Mouse (Mus musculus) heart, adult 8-10 months (tissue): ENCODE results near the gene Arhgap24. TPM values are rescaled to one million over a fixed set of nuclear protein-coding genes. Genes with fewer than 3 reads are reported as not detected.

Source experiments
- DNase-seq: peaks from one replicate; pipeline ENCODE4 v3.0.0; 2022; ENCODE audit warnings: low spot score
- total RNA-seq, 4 experiments: library from RNA; stranded (reverse); gene quantifications; 2 replicates each; pipeline ENCODE4 v1.2.4; 2022

Arhgap24 gene
- total RNA-seq, 4 experiments from 2014 or later = 19.9 to 26.1 (median 22.1) TPM

GRCm38 (mm10) chr5:102742554-102743255 lies 261.5 kb downstream of the Arhgap24 start:
- DNase-seq = no peak

DNA sequence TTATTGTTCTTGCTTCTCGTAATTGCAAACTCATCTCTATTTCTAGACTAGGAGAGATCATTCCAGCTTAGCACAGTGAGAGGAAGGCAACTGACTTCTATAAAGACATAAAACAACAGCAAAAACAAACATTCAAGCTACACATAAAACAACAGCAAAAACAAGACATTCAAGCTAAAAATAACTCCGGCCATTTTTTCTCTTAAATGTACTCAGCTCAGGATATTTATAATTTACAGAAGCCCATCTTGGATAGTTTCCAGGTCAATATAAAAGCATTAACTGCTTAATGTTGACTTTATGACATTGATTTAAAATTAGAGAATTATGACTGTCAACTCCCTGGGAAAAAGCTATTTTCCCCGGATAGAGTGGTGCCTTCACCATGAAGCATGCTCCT lies 262.2 kb downstream of the Arhgap24 start:
- DNase-seq = no peak

GRCm38 (mm10) chr5:102744051-102744450 lies 262.9 kb downstream of the Arhgap24 start:
- DNase-seq = no peak

DNA sequence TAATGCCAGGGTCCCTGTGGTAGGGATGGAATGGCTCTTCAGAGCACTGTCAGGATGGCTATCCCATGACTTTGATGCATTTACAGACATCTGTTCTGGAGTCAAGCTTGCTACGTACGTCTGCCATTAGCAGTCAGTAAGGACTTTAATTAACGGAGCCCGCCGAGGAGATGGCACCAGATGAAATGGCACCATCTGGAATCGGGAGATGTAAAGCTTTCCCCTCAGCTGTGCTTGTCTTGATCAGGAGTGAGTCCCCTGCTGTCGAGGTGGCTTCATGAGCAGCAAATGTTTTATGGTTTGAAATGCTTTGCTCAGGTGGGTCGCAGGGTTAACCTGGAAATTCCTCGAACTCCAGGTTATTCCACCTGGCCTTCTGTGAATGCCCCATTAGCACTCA lies 267.0 kb downstream of the Arhgap24 start:
- no peak for DNase-seq

GRCm38 (mm10) chr5:102749020-102749419 lies 267.8 kb downstream of the Arhgap24 start:
- no peak for DNase-seq

DNA sequence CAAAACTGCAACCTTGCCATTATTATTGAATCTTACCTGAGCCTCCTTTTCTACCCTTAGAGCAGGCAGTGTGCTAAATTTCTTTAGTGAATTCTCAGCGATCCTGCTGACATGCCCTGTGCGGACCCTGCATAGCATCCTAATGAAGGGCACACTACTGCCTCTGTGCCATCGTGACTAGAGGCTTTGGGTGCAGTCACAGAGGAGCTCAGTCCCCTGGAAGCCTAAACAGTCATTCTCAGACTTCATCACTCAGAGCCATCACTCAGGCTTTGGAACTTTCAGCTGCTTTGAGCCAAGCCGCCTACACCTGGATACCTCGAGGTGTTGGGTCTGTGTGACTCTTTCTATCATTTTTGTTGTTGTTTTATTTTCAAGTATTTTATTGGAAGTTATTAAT lies 269.5 kb downstream of the Arhgap24 start:
- no peak for DNase-seq

GRCm38 (mm10) chr5:102751661-102752307 lies 270.6 kb downstream of the Arhgap24 start:
- no peak for DNase-seq

DNA sequence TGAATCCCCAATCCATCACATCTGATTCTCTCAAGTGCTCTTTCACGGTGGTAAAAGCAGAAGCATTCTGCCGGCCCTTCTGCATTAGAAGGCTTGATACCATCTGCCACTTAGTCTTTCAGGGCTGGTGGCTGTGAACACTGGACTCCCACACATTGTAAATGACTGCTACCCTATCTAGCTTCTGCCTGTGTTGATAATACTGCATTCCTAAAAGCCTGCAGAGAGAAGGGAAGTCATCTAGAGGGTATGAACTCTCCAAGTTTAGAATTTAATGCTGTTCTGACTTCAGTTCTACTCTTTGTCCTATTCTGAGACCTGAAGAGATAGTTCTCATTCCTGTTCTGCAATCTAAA lies 271.1 kb downstream of the Arhgap24 start:
- DNase-seq = no peak

GRCm38 (mm10) chr5:102757040-102757439 lies 275.8 kb downstream of the Arhgap24 start:
- DNase-seq = no peak

GRCm38 (mm10) chr5:102765694-102766093 lies 284.5 kb downstream of the Arhgap24 start:
- DNase-seq = no peak

DNA sequence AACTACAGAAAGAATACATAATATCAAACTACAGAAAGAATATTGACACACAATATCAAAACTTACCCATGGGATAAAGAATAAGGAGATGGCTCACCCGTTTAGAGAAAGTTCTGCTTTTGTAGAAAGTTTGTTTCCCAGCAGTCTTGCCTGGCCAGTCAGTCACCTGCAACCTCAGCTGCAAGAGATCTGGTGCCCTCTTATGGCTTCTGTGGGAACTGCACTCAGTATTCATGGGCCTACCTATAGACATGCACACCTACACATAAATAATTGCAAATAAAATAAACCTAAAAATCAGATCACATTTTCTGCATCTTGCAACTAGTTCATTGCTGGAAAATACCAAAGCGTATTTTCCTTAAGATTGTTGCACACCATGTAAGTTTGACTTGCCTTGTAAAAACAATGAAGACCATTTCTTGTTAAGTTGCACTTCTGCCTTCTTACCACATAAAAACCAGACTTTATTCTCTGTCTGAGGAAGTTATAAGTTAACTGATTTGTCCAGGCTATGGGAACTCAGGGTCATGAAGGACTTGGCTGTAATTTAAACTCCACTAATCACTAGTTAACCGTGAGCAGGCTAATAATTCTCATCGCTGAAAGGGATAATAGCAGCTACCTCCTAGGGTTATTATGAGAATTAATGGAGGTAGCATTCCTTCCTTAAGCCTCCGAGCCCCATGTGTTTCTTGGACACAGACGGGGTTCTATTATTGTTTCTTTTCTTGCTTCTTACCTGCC lies 285.3 kb downstream of the Arhgap24 start:
- no peak for DNase-seq

DNA sequence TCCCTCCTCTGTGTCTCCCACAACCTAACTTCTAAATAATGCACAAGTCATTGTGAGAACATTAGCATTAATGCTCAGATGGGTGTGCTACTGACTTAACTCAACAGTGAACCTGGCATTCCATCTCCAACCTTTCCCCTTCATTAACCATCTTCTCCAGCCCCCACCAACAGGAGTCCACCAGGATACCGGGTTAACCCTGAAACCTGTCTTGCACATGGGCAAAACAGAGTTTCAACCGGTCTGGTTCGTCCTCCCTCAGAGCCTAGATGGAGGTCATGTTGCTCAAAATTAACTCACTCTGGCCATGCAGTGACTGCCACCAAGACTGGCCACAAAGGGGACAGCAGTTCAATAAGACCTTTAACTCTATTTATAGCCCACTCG lies 285.9 kb downstream of the Arhgap24 start:
- DNase-seq = no peak

DNA sequence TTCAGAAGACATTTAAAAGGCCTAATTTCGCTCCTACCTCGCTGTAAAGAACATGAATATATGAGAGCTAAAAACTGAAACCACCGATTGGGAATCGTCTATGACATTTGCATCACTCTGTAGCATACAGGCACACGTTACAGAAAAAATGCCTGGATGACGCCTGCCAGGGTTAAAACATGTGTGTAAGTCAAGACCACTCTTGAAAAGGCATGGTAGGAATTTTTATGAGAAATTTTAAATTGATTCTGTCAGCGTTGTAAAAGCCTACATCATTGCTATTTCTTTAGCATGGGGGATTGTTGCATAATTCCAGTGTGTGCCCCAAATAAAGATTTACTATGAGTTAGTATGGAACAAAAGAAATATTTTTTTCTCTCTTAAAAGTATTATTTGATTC lies 286.6 kb downstream of the Arhgap24 start:
- no peak for DNase-seq

DNA sequence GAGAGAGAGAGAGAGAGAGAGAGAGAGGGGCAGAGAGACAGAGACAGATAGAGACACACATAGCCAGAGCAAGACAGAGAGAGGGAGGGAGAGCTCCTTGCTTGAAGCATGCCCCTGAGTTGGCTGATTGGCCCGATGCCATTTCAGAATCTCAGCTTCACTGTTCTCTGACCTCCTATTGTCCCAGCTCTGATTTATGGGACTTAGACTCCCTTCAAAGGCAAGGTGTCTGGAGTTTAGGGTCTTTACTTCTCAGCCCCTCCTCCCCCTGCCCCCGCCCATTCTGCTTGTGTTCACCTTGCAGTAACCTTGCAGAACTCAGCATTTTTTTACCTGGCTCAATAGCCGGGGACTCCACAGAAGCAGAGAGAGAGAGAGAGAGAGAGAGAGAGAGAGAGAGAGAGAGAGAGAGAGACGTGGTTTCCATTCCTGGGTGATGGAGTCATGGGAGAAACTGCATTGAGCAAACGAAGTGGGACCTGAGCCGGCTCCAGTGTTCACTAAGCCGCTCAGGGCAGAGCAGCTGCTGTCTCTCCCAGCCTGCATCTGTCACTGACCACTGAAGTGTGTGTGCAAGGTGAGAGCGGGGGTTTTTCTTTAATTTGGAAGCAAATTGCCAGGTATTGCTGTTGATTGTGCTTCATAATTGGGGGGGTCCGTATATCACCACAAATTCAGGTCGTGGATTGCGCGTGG lies 287.3 kb downstream of the Arhgap24 start:
- no peak for DNase-seq

GRCm38 (mm10) chr5:102770611-102771010 lies 289.4 kb downstream of the Arhgap24 start:
- no peak for DNase-seq

DNA sequence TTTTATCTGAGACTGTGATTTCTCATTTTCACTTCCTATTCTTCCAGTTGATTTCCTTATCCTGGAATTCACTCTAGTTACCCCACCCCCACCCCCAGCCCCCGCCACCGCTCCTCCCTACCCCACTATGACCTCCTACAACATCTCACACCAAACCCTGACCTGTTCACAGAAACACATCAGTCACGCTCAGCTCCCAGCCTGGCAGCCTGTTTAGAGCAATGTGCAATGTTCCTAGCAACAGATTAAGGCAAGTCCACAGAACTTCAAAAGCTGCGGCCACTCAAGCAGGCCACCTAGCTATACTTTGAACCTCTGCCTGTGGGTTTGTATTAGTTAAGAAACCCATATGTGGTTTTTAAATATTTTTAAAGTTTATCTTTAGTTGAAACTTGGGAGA lies 293.3 kb downstream of the Arhgap24 start:
- DNase-seq = no peak

DNA sequence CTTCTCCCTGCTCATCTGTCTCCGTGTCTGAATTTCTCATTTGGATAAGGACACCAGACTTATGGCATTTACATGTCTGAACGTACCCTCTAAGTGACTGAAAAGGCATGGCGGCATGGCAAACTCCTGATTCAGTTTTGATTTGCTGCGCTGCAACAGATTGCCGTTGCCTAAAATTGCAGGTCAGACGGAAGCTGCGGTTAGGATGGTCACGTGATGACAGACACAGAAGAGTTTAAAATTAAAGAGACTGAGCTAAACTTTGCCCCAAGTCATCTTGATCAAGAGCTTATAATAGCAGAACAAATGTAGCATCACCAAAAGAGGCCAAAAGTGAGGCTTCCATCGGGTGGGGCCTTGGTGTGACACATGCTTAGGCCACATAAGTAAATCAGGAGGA lies 296.1 kb downstream of the Arhgap24 start:
- DNase-seq = no peak

DNA sequence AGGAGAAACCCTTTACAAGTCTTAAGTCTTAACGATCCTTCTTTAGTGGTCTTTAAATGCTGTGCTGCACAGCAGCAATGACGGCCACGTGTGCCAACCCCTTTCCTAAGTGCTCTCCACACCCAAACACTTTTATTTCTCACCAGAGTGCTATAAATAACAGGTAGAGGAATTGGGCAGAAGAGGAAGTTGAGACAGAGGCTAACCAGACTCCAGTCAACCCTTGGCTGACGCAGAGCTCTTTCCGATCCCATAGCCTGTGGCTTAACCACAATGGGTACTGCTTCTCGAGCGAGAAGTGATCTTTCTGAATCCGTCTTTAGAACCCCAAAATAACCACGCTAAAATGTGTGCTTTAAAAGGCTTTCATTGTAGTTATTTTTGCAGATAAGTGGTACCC lies 296.7 kb downstream of the Arhgap24 start:
- peak; percentile 27 for DNase-seq

- no peak for DNase-seq
These were observed 297.1 kb downstream of the Arhgap24 start for GRCm38 (mm10) chr5:102778253-102778652.

DNA sequence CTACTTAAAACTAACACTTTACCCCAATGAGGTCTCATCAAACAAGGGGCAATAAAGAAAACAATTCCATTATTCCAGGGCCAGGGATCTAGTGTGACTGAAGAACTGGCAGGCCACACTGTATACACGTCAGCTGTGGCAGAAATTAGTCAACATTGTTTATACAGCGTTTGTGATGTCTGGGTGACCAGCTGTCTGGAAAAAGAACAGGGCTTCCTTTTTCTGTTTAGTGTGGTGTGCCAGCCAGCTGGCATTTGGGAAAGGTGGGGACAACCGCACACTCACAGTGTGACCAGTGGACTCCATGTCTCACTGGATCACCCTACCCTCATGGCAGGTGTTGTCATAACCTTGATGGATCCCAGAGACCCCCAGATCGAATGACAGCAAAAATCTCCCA lies 302.4 kb downstream of the Arhgap24 start:
- DNase-seq = peak; percentile 50

DNA sequence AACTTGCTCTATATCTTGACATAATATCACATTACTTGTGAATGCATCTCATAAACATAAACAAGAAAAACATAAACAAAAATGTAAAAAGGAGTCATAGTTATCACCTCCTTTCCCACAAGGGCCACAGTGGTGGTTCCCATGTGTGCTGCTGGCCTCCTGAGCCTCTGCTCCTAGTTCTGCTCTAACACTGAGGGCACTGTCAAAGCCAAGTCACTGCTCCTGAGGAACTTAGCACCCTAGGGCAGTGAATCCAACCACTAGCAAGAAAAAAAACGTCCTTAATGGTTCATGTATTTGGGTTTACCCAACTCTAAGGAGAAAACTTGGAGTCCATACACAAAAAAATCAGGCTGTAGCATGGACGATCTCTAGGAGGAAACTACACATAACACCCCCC lies 304.9 kb downstream of the Arhgap24 start:
- DNase-seq = no peak

- DNase-seq = no peak
These were observed 307.2 kb downstream of the Arhgap24 start for GRCm38 (mm10) chr5:102788437-102788836.
